Mouse (Mus musculus): ENCODE results near the gene Grip2.

DNA sequence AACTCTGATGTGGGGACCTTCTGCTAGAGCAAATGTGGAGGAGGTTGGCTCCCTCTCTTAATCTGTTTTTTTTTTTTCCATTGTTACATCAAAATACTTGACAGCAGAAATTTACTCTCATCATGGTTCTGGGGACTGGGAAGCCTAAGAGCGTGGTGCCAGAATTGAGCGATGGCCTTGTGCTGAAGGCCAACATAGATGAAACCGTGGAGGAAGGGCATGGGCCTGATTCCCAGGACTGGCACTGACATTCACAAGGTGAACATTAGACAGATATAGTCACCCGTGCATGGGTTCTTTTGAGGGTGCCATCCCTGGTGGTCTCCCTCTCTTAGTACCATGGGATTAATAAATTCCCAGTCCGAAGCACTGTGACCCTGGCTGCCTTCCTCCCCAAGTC, 41.0 kb upstream of the Grip2 start:
- no peak for TF ChIP-seq POLR2A (IDR thresholded peaks at IDR 0.05; ENCODE audit: low read depth, low read length)
- no peak for TF ChIP-seq CTCF (conservative IDR thresholded peaks at IDR 0.05; ENCODE audit: insufficient read depth, insufficient read length, low read depth, low read length)
